Mouse (Mus musculus): Measurements from ENCODE around the gene Rbpms2. TPM values are rescaled to one million over a fixed set of nuclear protein-coding genes. Genes with fewer than 3 reads are reported as not detected.

The Rbpms2 gene
- polyA plus RNA-seq, 1 experiment from 2014 or later, result 3.2 TPM

- Histone ChIP-seq H3K9ac (replicated peaks; ENCODE audit: low read depth, low read length) (no peak overlapping the region), H3K4me2 (ENCODE audit: low read length) (no peak overlapping the region)
- WGBS, result 60% methylated on average over 2 of the region's 2 CpGs
Measured at GRCm38 (mm10) chr9:65613098-65613497, 16.4 kb upstream of the Rbpms2 start.

GRCm38 (mm10) chr9:65619311-65619710 lies 10.1 kb upstream of the Rbpms2 start:
- 65% methylated on average over 3 of the region's 3 CpGs for WGBS
- H3K27me3 ChIP-seq (replicated peaks; ENCODE audit: control insufficient read depth, insufficient read depth, low read length), result no peaks in the 10 kb centered on the region
- no peak for ATAC-seq
- H3K4me2 ChIP-seq (ENCODE audit: low read length), result no peak overlapping the region
- no peaks in the 10 kb centered on the region for H3K36me3 ChIP-seq (ENCODE audit: control insufficient read depth, insufficient read depth)
- no peak overlapping the region for H3K27ac ChIP-seq (ENCODE audit: low read length)
- no peak overlapping the region for H3K9ac ChIP-seq (replicated peaks; ENCODE audit: low read depth, low read length)
- no peak overlapping the region for H3K4me3 ChIP-seq (replicated peaks; ENCODE audit: low read length)
- no peaks in the 10 kb centered on the region for H3K9me3 ChIP-seq (ENCODE audit: control insufficient read depth, low read length)
- H3K4me1 ChIP-seq (replicated peaks; ENCODE audit: control insufficient read depth, insufficient read depth, low read length), result no peaks in the 10 kb centered on the region

More at GRCm38 (mm10) chr9:65613098-65613497, 16.4 kb upstream of the Rbpms2 start:
- H3K4me3 ChIP-seq (replicated peaks; ENCODE audit: low read length), result no peak overlapping the region
- no peak overlapping the region for H3K27ac ChIP-seq (ENCODE audit: low read length)
- H3K36me3 ChIP-seq (ENCODE audit: control insufficient read depth, insufficient read depth), result no peaks in the 10 kb centered on the region
- H3K9me3 ChIP-seq (ENCODE audit: control insufficient read depth, low read length), result no peaks in the 10 kb centered on the region
- no peaks in the 10 kb centered on the region for H3K27me3 ChIP-seq (replicated peaks; ENCODE audit: control insufficient read depth, insufficient read depth, low read length)
- no peak for ATAC-seq
- H3K4me1 ChIP-seq (replicated peaks; ENCODE audit: control insufficient read depth, insufficient read depth, low read length), result no peaks in the 10 kb centered on the region

GRCm38 (mm10) chr9:65621196-65621595 lies 8.3 kb upstream of the Rbpms2 start:
- Histone ChIP-seq H3K9me3 (ENCODE audit: control insufficient read depth, low read length) (no peaks in the 10 kb centered on the region), H3K4me1 (replicated peaks; ENCODE audit: control insufficient read depth, insufficient read depth, low read length) (no peaks in the 10 kb centered on the region), H3K9ac (replicated peaks; ENCODE audit: low read depth, low read length) (no peak overlapping the region), H3K27me3 (replicated peaks; ENCODE audit: control insufficient read depth, insufficient read depth, low read length) (no peaks in the 10 kb centered on the region), H3K27ac (ENCODE audit: low read length) (no peak overlapping the region), H3K36me3 (ENCODE audit: control insufficient read depth, insufficient read depth) (no peaks in the 10 kb centered on the region), H3K4me3 (replicated peaks; ENCODE audit: low read length) (no peak overlapping the region), H3K4me2 (ENCODE audit: low read length) (no peak overlapping the region)
- WGBS, result 82% methylated on average over 4 of the region's 4 CpGs
- no peak for ATAC-seq

GRCm38 (mm10) chr9:65621666-65622065 lies 7.8 kb upstream of the Rbpms2 start:
- Histone ChIP-seq H3K36me3 (ENCODE audit: control insufficient read depth, insufficient read depth) (no peaks in the 10 kb centered on the region), H3K27ac (ENCODE audit: low read length) (no peak overlapping the region), H3K4me2 (ENCODE audit: low read length) (no peak overlapping the region), H3K4me3 (replicated peaks; ENCODE audit: low read length) (no peak overlapping the region), H3K4me1 (replicated peaks; ENCODE audit: control insufficient read depth, insufficient read depth, low read length) (no peaks in the 10 kb centered on the region), H3K9me3 (ENCODE audit: control insufficient read depth, low read length) (no peaks in the 10 kb centered on the region), H3K9ac (replicated peaks; ENCODE audit: low read depth, low read length) (no peak overlapping the region), H3K27me3 (replicated peaks; ENCODE audit: control insufficient read depth, insufficient read depth, low read length) (no peaks in the 10 kb centered on the region)
- ATAC-seq, result no peak
- 94% methylated on average over 2 of the region's 2 CpGs for WGBS

- no peaks in the 10 kb centered on the region for H3K4me1 ChIP-seq (replicated peaks; ENCODE audit: control insufficient read depth, insufficient read depth, low read length)
- no peaks in the 10 kb centered on the region for H3K36me3 ChIP-seq (ENCODE audit: control insufficient read depth, insufficient read depth)
- no peak overlapping the region for H3K4me2 ChIP-seq (ENCODE audit: low read length)
- no peak overlapping the region for H3K4me3 ChIP-seq (replicated peaks; ENCODE audit: low read length)
- no peaks in the 10 kb centered on the region for H3K27me3 ChIP-seq (replicated peaks; ENCODE audit: control insufficient read depth, insufficient read depth, low read length)
- no peak overlapping the region for H3K9ac ChIP-seq (replicated peaks; ENCODE audit: low read depth, low read length)
- H3K27ac ChIP-seq (ENCODE audit: low read length), result no peak overlapping the region
- no peak for ATAC-seq
- 92% methylated on average over 5 of the region's 5 CpGs for WGBS
- H3K9me3 ChIP-seq (ENCODE audit: control insufficient read depth, low read length), result no peaks in the 10 kb centered on the region
Measured at GRCm38 (mm10) chr9:65622826-65623225, 6.6 kb upstream of the Rbpms2 start.

GRCm38 (mm10) chr9:65624266-65624665 lies 5.2 kb upstream of the Rbpms2 start:
- Histone ChIP-seq H3K4me1 (replicated peaks; ENCODE audit: control insufficient read depth, insufficient read depth, low read length) (peaks cover 4% of the 10 kb centered on the region), H3K4me2 (ENCODE audit: low read length) (no peak overlapping the region), H3K27ac (ENCODE audit: low read length) (no peak overlapping the region), H3K9me3 (ENCODE audit: control insufficient read depth, low read length) (no peaks in the 10 kb centered on the region), H3K9ac (replicated peaks; ENCODE audit: low read depth, low read length) (no peak overlapping the region), H3K27me3 (replicated peaks; ENCODE audit: control insufficient read depth, insufficient read depth, low read length) (peaks cover 10% of the 10 kb centered on the region), H3K36me3 (ENCODE audit: control insufficient read depth, insufficient read depth) (no peaks in the 10 kb centered on the region), H3K4me3 (replicated peaks; ENCODE audit: low read length) (no peak overlapping the region)
- ATAC-seq, result no peak
- 70% methylated on average over 2 of the region's 2 CpGs for WGBS

GRCm38 (mm10) chr9:65629767-65630630 lies 551 bp downstream of the Rbpms2 start:
- Histone ChIP-seq H3K9ac (replicated peaks; ENCODE audit: low read depth, low read length) (peak overlapping the region; percentile 57), H3K27ac (ENCODE audit: low read length) (no peak overlapping the region), H3K9me3 (ENCODE audit: control insufficient read depth, low read length) (no peaks in the 10 kb centered on the region), H3K4me1 (replicated peaks; ENCODE audit: control insufficient read depth, insufficient read depth, low read length) (peaks cover 22% of the 10 kb centered on the region), H3K4me2 (ENCODE audit: low read length) (peak overlapping the region; percentile 100), H3K36me3 (ENCODE audit: control insufficient read depth, insufficient read depth) (no peaks in the 10 kb centered on the region), H3K27me3 (replicated peaks; ENCODE audit: control insufficient read depth, insufficient read depth, low read length) (peaks cover 25% of the 10 kb centered on the region), H3K4me3 (replicated peaks; ENCODE audit: low read length) (peak overlapping the region; percentile 72)
- WGBS, result under 1% methylated on average over 45 of the region's 83 CpGs
- ATAC-seq, result peak; percentile 90

GRCm38 (mm10) chr9:65630631-65631353 lies 1.3 kb downstream of the Rbpms2 start:
- no peaks in the 10 kb centered on the region for H3K36me3 ChIP-seq (ENCODE audit: control insufficient read depth, insufficient read depth)
- H3K4me1 ChIP-seq (replicated peaks; ENCODE audit: control insufficient read depth, insufficient read depth, low read length), result peaks cover 22% of the 10 kb centered on the region
- under 1% methylated on average over 73 of the region's 78 CpGs for WGBS
- ATAC-seq, result peak; percentile 78
- peak overlapping the region; percentile 57 for H3K9ac ChIP-seq (replicated peaks; ENCODE audit: low read depth, low read length)
- H3K4me3 ChIP-seq (replicated peaks; ENCODE audit: low read length), result peak overlapping the region; percentile 72
- peak overlapping the region; percentile 100 for H3K4me2 ChIP-seq (ENCODE audit: low read length)
- H3K27me3 ChIP-seq (replicated peaks; ENCODE audit: control insufficient read depth, insufficient read depth, low read length), result peaks cover 25% of the 10 kb centered on the region
- H3K27ac ChIP-seq (ENCODE audit: low read length), result no peak overlapping the region
- H3K9me3 ChIP-seq (ENCODE audit: control insufficient read depth, low read length), result no peaks in the 10 kb centered on the region

- ATAC-seq, result no peak
- H3K9me3 ChIP-seq (ENCODE audit: control insufficient read depth, low read length), result no peaks in the 10 kb centered on the region
- no peak overlapping the region for H3K9ac ChIP-seq (replicated peaks; ENCODE audit: low read depth, low read length)
- H3K4me1 ChIP-seq (replicated peaks; ENCODE audit: control insufficient read depth, insufficient read depth, low read length), result peaks cover 22% of the 10 kb centered on the region
- no peaks in the 10 kb centered on the region for H3K36me3 ChIP-seq (ENCODE audit: control insufficient read depth, insufficient read depth)
- peak overlapping the region; percentile 100 for H3K4me2 ChIP-seq (ENCODE audit: low read length)
- WGBS, result 26% methylated on average over 16 of the region's 16 CpGs
- peaks cover 25% of the 10 kb centered on the region for H3K27me3 ChIP-seq (replicated peaks; ENCODE audit: control insufficient read depth, insufficient read depth, low read length)
- H3K4me3 ChIP-seq (replicated peaks; ENCODE audit: low read length), result peak overlapping the region; percentile 72
- H3K27ac ChIP-seq (ENCODE audit: low read length), result no peak overlapping the region
Measured at GRCm38 (mm10) chr9:65631354-65632021, 2.0 kb downstream of the Rbpms2 start.
